Mouse (Mus musculus) effector memory CD4-positive, alpha-beta T cell, adult 5 months (primary cell): ENCODE results near the gene Olfr430. TPM values are rescaled to one million over a fixed set of nuclear protein-coding genes. Genes with fewer than 3 reads are reported as not detected.

Source experiments
- polyA plus RNA-seq: library from polyadenylated mRNA; unstranded; fragments of 100-300 nt; shearing (Covaris generic); gene quantifications from one replicate; pipeline ENCODE4 v1.2.1, GENCODE M21; 2017

Olfr430 gene
- polyA plus RNA-seq = not detected

GRCm38 (mm10) chr1:174066305-174066704, at the start of gene Olfr430:
Gene Olfr430 (plus strand): TSS chr1:174066605.

GRCm38 (mm10) chr1:174031698-174032097, 34.7 kb upstream of the Olfr430 start, which contains the start of gene Ifi205:
Gene Ifi205 (minus strand): TSS chr1:174031810.

GRCm38 (mm10) chr1:174040523-174041177, 25.8 kb upstream of the Olfr430 start, which contains the start of gene Olfr433:
Gene Olfr433 (plus strand): TSS chr1:174040705.

DNA sequence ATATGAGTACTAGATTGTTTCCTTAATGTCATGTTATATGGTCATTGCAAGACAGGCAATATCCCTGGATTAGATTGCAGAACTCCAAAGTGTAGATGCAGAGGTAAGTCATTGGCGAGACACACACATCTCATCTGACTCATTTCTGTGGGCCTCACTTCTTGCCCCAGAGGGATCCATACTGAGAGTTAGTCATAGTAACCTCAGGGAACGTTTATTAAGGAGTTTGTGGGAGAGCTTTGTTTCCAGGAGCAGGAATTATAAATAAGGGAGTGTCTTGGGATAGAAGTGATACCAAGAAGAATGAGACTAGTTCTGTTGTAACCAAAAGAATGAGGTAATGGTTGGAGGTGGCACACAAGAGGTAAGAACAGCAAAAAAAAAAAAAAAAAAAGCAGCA, 17.5 kb upstream of the Olfr430 start, which contains the start of gene Olfr432:
Gene Olfr432, plus strand, starts transcription at position 313 of the 400 bp plus-strand sequence.

DNA sequence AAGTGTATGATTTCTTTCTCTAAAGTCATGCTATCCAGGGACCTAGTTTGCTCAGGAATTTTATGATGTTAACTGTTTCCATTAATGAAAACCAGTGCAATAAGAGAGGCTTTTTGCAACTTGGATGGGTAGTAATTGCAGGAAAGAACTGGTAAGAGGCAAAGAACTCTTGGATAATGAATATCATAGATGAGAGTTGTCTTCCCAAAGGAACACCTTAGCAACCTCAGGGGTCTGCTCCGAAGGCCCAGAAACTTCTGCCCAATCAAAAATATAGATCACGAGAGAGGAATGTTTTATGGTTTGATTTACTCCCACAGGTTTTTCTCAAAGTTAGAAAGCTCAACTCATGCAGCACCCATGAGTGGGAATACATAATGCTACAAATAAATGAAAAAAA, 17.6 kb downstream of the Olfr430 start, which contains the start of gene Olfr429:
Gene Olfr429, plus strand, starts transcription at position 301 of the 400 bp plus-strand sequence.

DNA sequence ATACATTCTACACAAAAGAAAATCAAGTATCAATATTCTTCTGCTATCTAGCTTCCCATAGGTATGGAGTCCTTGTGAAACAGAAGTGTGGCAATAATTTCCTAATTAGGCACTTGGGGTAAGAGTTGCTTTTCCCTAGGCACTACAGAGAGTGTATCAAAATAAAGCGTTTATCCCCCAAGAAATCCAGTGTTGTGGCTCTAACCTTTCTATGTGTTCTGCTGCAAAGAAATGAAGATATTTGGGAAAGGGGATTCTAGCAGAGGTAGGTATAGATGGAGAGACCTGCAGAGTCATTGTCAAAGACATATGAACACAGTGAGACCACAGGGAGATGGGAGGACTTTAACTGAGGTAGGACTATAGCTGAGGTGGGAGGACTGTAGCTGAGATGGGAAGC, 30.2 kb downstream of the Olfr430 start, which contains the start of gene Olfr427:
Gene Olfr427, plus strand, starts transcription at position 301 of the 400 bp plus-strand sequence.

DNA sequence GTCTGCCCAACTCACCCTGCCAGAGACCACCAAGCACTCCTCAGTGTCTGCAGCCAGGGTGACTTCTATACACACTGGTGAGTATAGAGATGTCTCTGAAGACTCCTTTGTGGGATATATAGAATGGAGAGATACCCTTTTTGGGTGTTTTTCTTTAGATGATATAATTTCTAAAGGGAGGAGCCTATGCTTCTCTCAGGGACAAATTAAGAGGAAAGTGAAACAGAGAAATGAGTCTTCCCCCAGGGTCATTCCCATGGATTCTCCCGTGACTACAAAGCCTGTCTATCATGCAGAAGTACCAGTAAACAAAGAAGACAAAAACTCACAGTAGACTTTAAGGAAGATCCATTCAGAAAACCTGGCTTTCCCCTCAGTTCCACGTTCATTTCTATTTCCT, 54.7 kb downstream of the Olfr430 start, which contains the start of gene Olfr231:
Gene Olfr231, minus strand, starts transcription at position 101 of the 400 bp plus-strand sequence.

Other genes with a start within 250 kb of the Olfr430 start
- gene Ifi211, start 153.6 kb upstream of the Olfr430 start, polyA plus RNA-seq = 13.8 TPM
- 468 TPM for gene Mndal, start 124.1 kb upstream of the Olfr430 start, polyA plus RNA-seq
- 258 TPM for gene Ifi203, start 123.9 kb upstream of the Olfr430 start, polyA plus RNA-seq
- gene Ifi202b, start 83.9 kb upstream of the Olfr430 start, polyA plus RNA-seq = not detected
- gene Ifi205, start 34.8 kb upstream of the Olfr430 start, polyA plus RNA-seq = 0.16 TPM
- gene Olfr433, start 25.9 kb upstream of the Olfr430 start, polyA plus RNA-seq = not detected
- 0.41 TPM for gene Olfr432, start 17.4 kb upstream of the Olfr430 start, polyA plus RNA-seq
- not detected for gene Olfr429, start 17.7 kb downstream of the Olfr430 start, polyA plus RNA-seq
- not detected for gene Olfr427, start 30.3 kb downstream of the Olfr430 start, polyA plus RNA-seq
- gene Olfr231, start 54.6 kb downstream of the Olfr430 start, polyA plus RNA-seq = not detected
- not detected for gene Olfr424, start 64.9 kb downstream of the Olfr430 start, polyA plus RNA-seq
- gene Olfr420, start 89.0 kb downstream of the Olfr430 start, polyA plus RNA-seq = not detected
- 0.05 TPM for gene Spta1, start 106.2 kb downstream of the Olfr430 start, polyA plus RNA-seq
- not detected for gene Olfr419, start 185.5 kb downstream of the Olfr430 start, polyA plus RNA-seq